Mouse (Mus musculus) brain, adult 2 months (tissue): Measurements from ENCODE around the gene Htr5a.

Source experiments
- DNase-seq: peaks from one replicate; pipeline ENCODE4 v3.0.0; 2011; ENCODE audit warnings: low read depth, low spot score

Htr5a gene

GRCm38 (mm10) chr5:27881261-27881660, 39.3 kb downstream of the Htr5a start:
- DNase-seq = no peak

GRCm38 (mm10) chr5:27888080-27888479, 46.1 kb downstream of the Htr5a start:
- DNase-seq = no peak

GRCm38 (mm10) chr5:27895961-27896360, 54.0 kb downstream of the Htr5a start:
- DNase-seq = no peak

- DNase-seq = no peak
These were observed 57.8 kb downstream of the Htr5a start for GRCm38 (mm10) chr5:27899756-27900155.

GRCm38 (mm10) chr5:27900186-27900585, 58.2 kb downstream of the Htr5a start:
- DNase-seq = no peak
